17 mouse cellular contexts compared by ENCODE assay signal in genomic region chr5:24638131-24638530, GRCm38 (mm10). TPM values are rescaled to one million over a fixed set of nuclear protein-coding genes. Genes with fewer than 3 reads are reported as not detected.
"Had no signal": no experiment of that assay in that cellular context is flagged by ENCODE, and none has a peak within 500 bp of the region (broad histone marks: within the 10 kb centered on the region; RNA-seq: fewer than 3 reads in every experiment).

No protein-coding gene starts in this region.

- H3K4me1 ChIP-seq: neural tube, embryonic 13.5 days; neural tube, embryonic 15.5 days had no signal

- H3K36me3 ChIP-seq: midbrain, embryonic 12.5 days; neural tube, embryonic 13.5 days; neural tube, embryonic 15.5 days had no signal

- DNase-seq: lung, adult 18-20 months; lung, embryonic 14.5 days; lung, postnatal 10 days; midbrain, embryonic 14.5 days; retina, postnatal 1 day; right cerebral cortex, adult 18-20 months; right cerebral cortex, postnatal 25 days; right cerebral cortex, postnatal 4 days; spleen, adult 18-20 months; thymus, adult 18-20 months; thymus, postnatal 14 days; thymus, postnatal 36 days had no signal

- H3K4me3 ChIP-seq: midbrain, embryonic 12.5 days; myocyte; neural tube, embryonic 13.5 days; neural tube, embryonic 15.5 days had no signal

- H3K9me3 ChIP-seq: midbrain, embryonic 12.5 days; neural tube, embryonic 13.5 days; neural tube, embryonic 15.5 days had no signal

- H3K27ac ChIP-seq: midbrain, embryonic 12.5 days; neural tube, embryonic 13.5 days; neural tube, embryonic 15.5 days had no signal

- H3K27me3 ChIP-seq: midbrain, embryonic 12.5 days; neural tube, embryonic 13.5 days; neural tube, embryonic 15.5 days had no signal

- H3K9ac ChIP-seq: lung, embryonic 14.5 days; midbrain, embryonic 12.5 days; neural tube, embryonic 13.5 days; neural tube, embryonic 15.5 days had no signal

- H3K4me2 ChIP-seq: lung, embryonic 14.5 days; midbrain, embryonic 12.5 days; neural tube, embryonic 13.5 days; neural tube, embryonic 15.5 days had no signal

RNA-seq across cellular contexts. Expression of gene Smarcd3, which starts 13.9 kb away (rescaled TPM):
- total RNA-seq: megakaryocyte-erythroid progenitor cell, adult 5-6 weeks had no signal
